9 mouse cellular contexts compared by ENCODE assay signal in the genomic region with DNA sequence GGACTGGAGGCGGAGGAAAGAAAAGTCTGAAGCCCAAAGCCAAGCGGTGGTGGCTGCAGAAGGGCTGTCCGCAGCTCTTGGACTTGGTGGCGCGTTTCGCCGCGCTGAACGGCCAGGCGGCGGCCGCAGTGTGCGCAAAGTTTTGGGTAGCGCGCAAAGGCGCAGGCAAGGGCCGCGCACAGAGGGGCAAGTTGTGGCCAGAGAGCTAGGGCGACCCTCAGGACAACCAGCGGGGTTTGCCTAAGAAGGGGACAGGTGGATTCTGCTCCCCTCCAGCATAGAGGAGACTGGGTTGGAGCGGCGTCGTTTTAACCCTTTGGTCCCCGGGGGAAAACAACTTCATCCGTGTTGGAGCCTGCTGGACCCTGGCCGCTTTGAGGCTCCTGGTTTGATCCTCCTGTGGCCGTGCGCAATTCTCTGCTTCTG. TPM values are rescaled to one million over a fixed set of nuclear protein-coding genes. Genes with fewer than 3 reads are reported as not detected.
A peak's percentile ranks its signal among the peaks of the same experiment; 100 is the strongest.
DNase-seq lines count a peak whose midpoint lies in the region; ATAC-seq and TF ChIP-seq lines count a peak whose summit lies in the region.
"Had no signal": no experiment of that assay in that cellular context is flagged by ENCODE, and none has a peak within 500 bp of the region (broad histone marks: within the 10 kb centered on the region; RNA-seq: fewer than 3 reads in every experiment).

No protein-coding gene starts in this region.

- TF ChIP-seq POLR2A in kidney, adult 2 months (IDR thresholded peaks at IDR 0.05; ENCODE audit: low read depth, low read length) = no peak

- no peak overlapping the region for H3K9ac ChIP-seq in kidney, embryonic 15.5 days
- H3K9ac ChIP-seq in forebrain, embryonic 13.5 days = peak overlapping the region; percentile 52
- H3K9ac ChIP-seq in neural tube, embryonic 13.5 days = peak overlapping the region; percentile 68

- TF ChIP-seq CTCF in kidney, adult 2 months (conservative IDR thresholded peaks at IDR 0.05; ENCODE audit: insufficient read depth, insufficient read length, low read depth, low read length) = no peak

- peaks cover 25% of the 10 kb centered on the region for H3K4me1 ChIP-seq in kidney, embryonic 15.5 days
- H3K4me1 ChIP-seq in kidney, adult 2 months (ENCODE audit: control insufficient read depth, insufficient read depth, low read length) = no peaks in the 10 kb centered on the region
- H3K4me1 ChIP-seq in forebrain, embryonic 13.5 days = peaks cover 26% of the 10 kb centered on the region
- peaks cover 19% of the 10 kb centered on the region for H3K4me1 ChIP-seq in neural tube, embryonic 13.5 days (replicated peaks)

- H3K9me3 ChIP-seq in kidney, embryonic 15.5 days (replicated peaks) = no peaks in the 10 kb centered on the region
- no peaks in the 10 kb centered on the region for H3K9me3 ChIP-seq in forebrain, embryonic 13.5 days (replicated peaks)
- H3K9me3 ChIP-seq in neural tube, embryonic 13.5 days = no peaks in the 10 kb centered on the region

- WGBS in kidney, embryonic 15.5 days = under 1% methylated on average over 28 of the region's 28 CpGs
- 1% methylated on average over 28 of the region's 28 CpGs for WGBS in kidney, adult 2 months
- WGBS in forebrain, embryonic 13.5 days = 0% methylated on average over 28 of the region's 28 CpGs
- WGBS in neural tube, embryonic 13.5 days = under 1% methylated on average over 27 of the region's 28 CpGs

- ATAC-seq in kidney, embryonic 15.5 days (replicated peaks; ENCODE audit: low FRiP score) = peak; percentile 67
- ATAC-seq in forebrain, embryonic 13.5 days = no peak; the same call in 1 of the 2 replicates
- peak; percentile 32; the same call in 1 of the 2 replicates for ATAC-seq in neural tube, embryonic 13.5 days (ENCODE audit: low read depth)
- ATAC-seq in CD4-positive, CD25-positive, alpha-beta regulatory T cell, adult 4 months = no peak
- ATAC-seq: Patski had no signal

- H3K36me3 ChIP-seq in kidney, embryonic 15.5 days = no peaks in the 10 kb centered on the region
- no peaks in the 10 kb centered on the region for H3K36me3 ChIP-seq in kidney, adult 2 months (ENCODE audit: control insufficient read depth, insufficient read depth, low read length)
- H3K36me3 ChIP-seq in forebrain, embryonic 13.5 days (ENCODE audit: poor library complexity, severe bottlenecking) = no peaks in the 10 kb centered on the region
- no peaks in the 10 kb centered on the region for H3K36me3 ChIP-seq in neural tube, embryonic 13.5 days

- intact Hi-C loops in gastrocnemius, postnatal 14 days (cut with DNase I; ENCODE audit: low total_unique reads) = no loop called here

- no peak overlapping the region for H3K27ac ChIP-seq in kidney, embryonic 15.5 days
- H3K27ac ChIP-seq in kidney, adult 2 months (ENCODE audit: insufficient read depth, low read depth, low read length) = no peak overlapping the region
- H3K27ac ChIP-seq in forebrain, embryonic 13.5 days = no peak overlapping the region
- H3K27ac ChIP-seq in neural tube, embryonic 13.5 days (replicated peaks) = peak overlapping the region; percentile 72; the same call in 1 of the 2 replicates

- H3K4me3 ChIP-seq in kidney, embryonic 15.5 days (replicated peaks) = peak overlapping the region; percentile 41
- H3K4me3 ChIP-seq in kidney, adult 2 months (ENCODE audit: insufficient read depth, low read depth, low read length) = no peak overlapping the region
- H3K4me3 ChIP-seq in forebrain, embryonic 13.5 days = peak overlapping the region; percentile 47
- H3K4me3 ChIP-seq in neural tube, embryonic 13.5 days = peak overlapping the region; percentile 46

- DNase-seq in kidney, adult 2 months = no peak
- peak; percentile 37 for DNase-seq in adrenal gland, postnatal 10 days
- DNase-seq in layer of hippocampus, postnatal 36 days = peak; percentile 27 to 38
- no peak for DNase-seq in gastrocnemius, postnatal 14 days

- H3K27me3 ChIP-seq in kidney, embryonic 15.5 days = peaks cover 68% of the 10 kb centered on the region
- no peaks in the 10 kb centered on the region for H3K27me3 ChIP-seq in kidney, adult 2 months (replicated peaks; ENCODE audit: control insufficient read depth, insufficient read depth, low read length)
- peaks cover 56% of the 10 kb centered on the region for H3K27me3 ChIP-seq in forebrain, embryonic 13.5 days
- peaks cover 64% of the 10 kb centered on the region for H3K27me3 ChIP-seq in neural tube, embryonic 13.5 days

- peak overlapping the region; percentile 79 for H3K4me2 ChIP-seq in kidney, embryonic 15.5 days
- peak overlapping the region; percentile 71 for H3K4me2 ChIP-seq in forebrain, embryonic 13.5 days
- peak overlapping the region; percentile 54 for H3K4me2 ChIP-seq in neural tube, embryonic 13.5 days

RNA-seq across cellular contexts. Expression of a gene that starts 0.8 kb away (rescaled TPM):
- polyA plus RNA-seq in kidney, embryonic 15.5 days (2015; fragmentation: Nextera tagmentation; extraction: Ambion mirVana) = 20.1 and 20.3 TPM in 2 replicates
- 3.3 and 3.5 TPM in 2 replicates for polyA plus RNA-seq in kidney, adult 2 months (2012; rRNA removed)
- 1 to 10 TPM in 1 of 2 experiments, under 1 TPM in 1; 0.57 to 1.2 TPM for total RNA-seq in adrenal gland, postnatal 10 days (2021)
- polyA plus RNA-seq in forebrain, embryonic 13.5 days (2015; fragmentation: Nextera tagmentation; extraction: Ambion mirVana) = 105 and 106 TPM in 2 replicates
- total RNA-seq in layer of hippocampus, postnatal 36 days (2021) = 100 to 1,000 TPM; 139 to 161 TPM
- polyA plus RNA-seq in neural tube, embryonic 13.5 days (2015; fragmentation: Nextera tagmentation; extraction: Ambion mirVana) = 46.6 and 47.3 TPM in 2 replicates
- total RNA-seq in gastrocnemius, postnatal 14 days (2021) = under 1 TPM in 1 of 2 experiments, not detected in 1; 0.21 TPM
- under 1 TPM in 1 of 2 experiments, not detected in 1; 0.26 TPM for polyA plus RNA-seq in CD4-positive, CD25-positive, alpha-beta regulatory T cell, adult 4 months (2017; shearing (Covaris generic))

Comparison
In these comparisons a context has a peak if more than half of its experiments do, and no peak if none do; other contexts are left out.
1. ATAC-seq: peak in kidney, embryonic 15.5 days (single experiment) and neural tube, embryonic 13.5 days (single experiment); none in forebrain, embryonic 13.5 days (single experiment) and CD4-positive, CD25-positive, alpha-beta regulatory T cell, adult 4 months (single experiment).
2. DNase-seq: peak in adrenal gland, postnatal 10 days (single experiment) and layer of hippocampus, postnatal 36 days (2 of 2); none in kidney, adult 2 months (single experiment) and gastrocnemius, postnatal 14 days (single experiment).
3. Peak in every context shown above with its lines, with median percentiles within 50 percentile points of each other: H3K4me2 ChIP-seq.